Mouse (Mus musculus) hindbrain, embryonic 16.5 days (tissue): ENCODE measurements around the gene Ptprn2. TPM values are rescaled to one million over a fixed set of nuclear protein-coding genes. Genes with fewer than 3 reads are reported as not detected.

Experiments
- ATAC-seq: fragments of 200-750 bp; cut with Nextera tagmentation; 2 replicates; pipeline ENCODE4 v1.8.0; 2017; ENCODE audit warnings: moderate TSS enrichment, moderate library complexity
- H3K27ac ChIP-seq: fragments of 300-500 bp; sonication (generic); 2 replicates; pipeline ENCODE4 v1.5.1; 2014; ENCODE audit warnings: low read depth, mild to moderate bottlenecking, control low read depth, low read length, moderate library complexity
- H3K27me3 ChIP-seq: fragments of 300-500 bp; sonication (generic); replicated peaks from 2 replicates; pipeline ENCODE4 v1.6.1; 2014; ENCODE audit warnings: low read length; ENCODE audit not compliant: control insufficient read depth, insufficient read depth
- H3K36me3 ChIP-seq: fragments of 300-500 bp; sonication (generic); 2 replicates; pipeline ENCODE4 v1.6.1; 2014; ENCODE audit warnings: mild to moderate bottlenecking, low read length, moderate library complexity, mixed read lengths; ENCODE audit not compliant: control insufficient read depth, insufficient read depth
- H3K4me1 ChIP-seq: fragments of 300-500 bp; sonication (generic); 2 replicates; pipeline ENCODE4 v1.6.1; 2014; ENCODE audit warnings: low read depth, low read length; ENCODE audit not compliant: control insufficient read depth, insufficient read depth
- H3K4me2 ChIP-seq: fragments of 300-500 bp; sonication (generic); 2 replicates; pipeline ENCODE4 v1.6.1; 2014; ENCODE audit warnings: mild to moderate bottlenecking, low read length, control low read depth, moderate library complexity
- H3K4me3 ChIP-seq: fragments of 300-500 bp; sonication (generic); 2 replicates; pipeline ENCODE4 v1.5.1; 2014; ENCODE audit warnings: mild to moderate bottlenecking, low read length, control low read depth, moderate library complexity
- H3K9ac ChIP-seq: fragments of 300-500 bp; sonication (generic); 2 replicates; pipeline ENCODE4 v1.6.1; 2014; ENCODE audit warnings: low read depth, mild to moderate bottlenecking, control low read depth, low read length, moderate library complexity
- H3K9me3 ChIP-seq: fragments of 300-500 bp; sonication (generic); 2 replicates; pipeline ENCODE4 v1.6.1; 2014; ENCODE audit warnings: mild to moderate bottlenecking, low read length, moderate library complexity; ENCODE audit not compliant: control insufficient read depth
- WGBS: fragments of 180-500 bp; shearing (Covaris S2); extraction: QIAGEN DNeasy Blood & Tissue Kit; methylation state at CpG from one replicate; pipeline ENCODE4 v1.1.7; 2014; 5-methylcytosine and 5-hydroxymethylcytosine counted together
- polyA plus RNA-seq: library from polyadenylated mRNA; unstranded; fragments of >200 nt; fragmentation: Nextera tagmentation; extraction: Ambion mirVana; gene quantifications from 2 replicates; pipeline ENCODE4 v1.2.1, GENCODE M21; 2015

The Ptprn2 gene
- polyA plus RNA-seq, 1 experiment from 2014 or later: 11.7 TPM

GRCm38 (mm10) chr12:116888856-116889255 lies 403.3 kb downstream of the Ptprn2 start:
- no peak overlapping the region for H3K4me2 ChIP-seq
- no peaks in the 10 kb centered on the region for H3K9me3 ChIP-seq
- no peak overlapping the region for H3K4me3 ChIP-seq
- H3K9ac ChIP-seq: no peak overlapping the region
- H3K27me3 ChIP-seq: no peaks in the 10 kb centered on the region
- 61% methylated on average over 2 of the region's 2 CpGs for whole genome bisulfite sequencing
- no peak for ATAC-seq
- H3K27ac ChIP-seq: no peak overlapping the region
- H3K4me1 ChIP-seq: no peaks in the 10 kb centered on the region; the same call in 1 of the 2 replicates
- H3K36me3 ChIP-seq: no peaks in the 10 kb centered on the region

- Histone ChIP-seq H3K27ac (no peak overlapping the region), H3K9me3 (no peaks in the 10 kb centered on the region), H3K36me3 (no peaks in the 10 kb centered on the region), H3K27me3 (no peaks in the 10 kb centered on the region), H3K4me1 (no peaks in the 10 kb centered on the region; the same call in 1 of the 2 replicates), H3K4me3 (no peak overlapping the region), H3K4me2 (no peak overlapping the region), H3K9ac (no peak overlapping the region)
- 68% methylated on average over 8 of the region's 8 CpGs for WGBS
- peak; percentile 53 for ATAC-seq
Observed at GRCm38 (mm10) chr12:116892584-116892983, 407.1 kb downstream of the Ptprn2 start.

GRCm38 (mm10) chr12:116896651-116897050 lies 411.1 kb downstream of the Ptprn2 start:
- no peaks in the 10 kb centered on the region for H3K4me1 ChIP-seq
- H3K27ac ChIP-seq: no peak overlapping the region
- H3K9ac ChIP-seq: no peak overlapping the region
- H3K4me2 ChIP-seq: no peak overlapping the region
- H3K36me3 ChIP-seq: no peaks in the 10 kb centered on the region
- H3K27me3 ChIP-seq: no peaks in the 10 kb centered on the region
- no peaks in the 10 kb centered on the region for H3K9me3 ChIP-seq
- WGBS: 49% methylated on average over 2 of the region's 2 CpGs
- ATAC-seq: no peak
- H3K4me3 ChIP-seq: no peak overlapping the region

GRCm38 (mm10) chr12:116901773-116902172 lies 416.3 kb downstream of the Ptprn2 start:
- no peak for ATAC-seq
- no peaks in the 10 kb centered on the region for H3K27me3 ChIP-seq
- H3K27ac ChIP-seq: no peak overlapping the region
- no peak overlapping the region for H3K4me2 ChIP-seq
- WGBS: 32% methylated on average over 3 of the region's 3 CpGs
- H3K9ac ChIP-seq: no peak overlapping the region
- no peaks in the 10 kb centered on the region for H3K4me1 ChIP-seq
- H3K36me3 ChIP-seq: no peaks in the 10 kb centered on the region
- H3K9me3 ChIP-seq: no peaks in the 10 kb centered on the region
- no peak overlapping the region for H3K4me3 ChIP-seq

- peak overlapping the region; percentile 53 for H3K27ac ChIP-seq
- WGBS: 21% methylated on average over 1 of the region's 1 CpGs
- H3K4me1 ChIP-seq: peaks cover 14% of the 10 kb centered on the region
- no peak overlapping the region for H3K4me3 ChIP-seq
- H3K9ac ChIP-seq: no peak overlapping the region
- peak; percentile 77 for ATAC-seq
- no peaks in the 10 kb centered on the region for H3K36me3 ChIP-seq
- no peak overlapping the region for H3K4me2 ChIP-seq
- no peaks in the 10 kb centered on the region for H3K9me3 ChIP-seq
- no peaks in the 10 kb centered on the region for H3K27me3 ChIP-seq
Observed at GRCm38 (mm10) chr12:116907424-116907823, 421.9 kb downstream of the Ptprn2 start.

- no peaks in the 10 kb centered on the region for H3K9me3 ChIP-seq
- no peak overlapping the region for H3K4me3 ChIP-seq
- H3K9ac ChIP-seq: no peak overlapping the region
- H3K27ac ChIP-seq: peak overlapping the region; percentile 65
- H3K4me1 ChIP-seq: peaks cover 14% of the 10 kb centered on the region
- no peaks in the 10 kb centered on the region for H3K36me3 ChIP-seq
- ATAC-seq: peak; percentile 87
- H3K27me3 ChIP-seq: no peaks in the 10 kb centered on the region
- H3K4me2 ChIP-seq: no peak overlapping the region
- WGBS: 27% methylated on average over 2 of the region's 2 CpGs
Observed at GRCm38 (mm10) chr12:116908668-116909067, 423.1 kb downstream of the Ptprn2 start.

- Histone ChIP-seq H3K9me3 (no peaks in the 10 kb centered on the region), H3K9ac (no peak overlapping the region), H3K4me3 (no peak overlapping the region), H3K36me3 (no peaks in the 10 kb centered on the region), H3K4me1 (peaks cover 17% of the 10 kb centered on the region), H3K4me2 (no peak overlapping the region), H3K27me3 (no peaks in the 10 kb centered on the region), H3K27ac (no peak overlapping the region)
- no peak for ATAC-seq
- WGBS: 83% methylated on average over 5 of the region's 5 CpGs
Observed at GRCm38 (mm10) chr12:116916776-116917175, 431.3 kb downstream of the Ptprn2 start.

GRCm38 (mm10) chr12:116919185-116919584 lies 433.7 kb downstream of the Ptprn2 start:
- no peak overlapping the region for H3K4me2 ChIP-seq
- peaks cover 22% of the 10 kb centered on the region for H3K4me1 ChIP-seq
- H3K9ac ChIP-seq: no peak overlapping the region
- H3K9me3 ChIP-seq: no peaks in the 10 kb centered on the region
- no peaks in the 10 kb centered on the region for H3K36me3 ChIP-seq
- no peak for ATAC-seq
- peak overlapping the region; percentile 39 for H3K27ac ChIP-seq
- H3K27me3 ChIP-seq: no peaks in the 10 kb centered on the region
- WGBS: 36% methylated on average over 6 of the region's 6 CpGs
- H3K4me3 ChIP-seq: no peak overlapping the region

GRCm38 (mm10) chr12:116919691-116920526 lies 434.4 kb downstream of the Ptprn2 start:
- Histone ChIP-seq H3K4me3 (no peak overlapping the region), H3K27me3 (no peaks in the 10 kb centered on the region), H3K27ac (peak overlapping the region; percentile 73), H3K4me1 (peaks cover 22% of the 10 kb centered on the region), H3K36me3 (no peaks in the 10 kb centered on the region), H3K9me3 (no peaks in the 10 kb centered on the region), H3K9ac (0 out of 2 replicates have a peak overlapping the region, but pooled peaks have one; percentile 35), H3K4me2 (peak overlapping the region; percentile 41)
- 20% methylated on average over 22 of the region's 22 CpGs for WGBS
- peak; percentile 77 for ATAC-seq
